Mouse (Mus musculus): ENCODE data around the gene Col4a1. TPM values are rescaled to one million over a fixed set of nuclear protein-coding genes. Genes with fewer than 3 reads are reported as not detected.

Gene Col4a1
- polyA plus RNA-seq, 1 experiment from 2014 or later: 123 TPM

- no peaks in the 10 kb centered on the region for H3K9me3 ChIP-seq
- H3K4me3 ChIP-seq: no peak overlapping the region
- H3K4me1 ChIP-seq (replicated peaks): peaks cover 12% of the 10 kb centered on the region; the same call in 1 of the 2 replicates
- H3K36me3 ChIP-seq: peaks cover 64% of the 10 kb centered on the region
- WGBS: 89% methylated on average over 13 of the region's 13 CpGs
- no peak overlapping the region for H3K27ac ChIP-seq
- DNase-seq (ENCODE audit: low spot score): no peak
- H3K27me3 ChIP-seq (ENCODE audit: insufficient read depth, poor library complexity, severe bottlenecking): no peaks in the 10 kb centered on the region
Observed at GRCm38 (mm10) chr8:11225577-11226434, 86.8 kb downstream of the Col4a1 start.

- H3K27ac ChIP-seq: no peak overlapping the region
- no peaks in the 10 kb centered on the region for H3K27me3 ChIP-seq (ENCODE audit: insufficient read depth, poor library complexity, severe bottlenecking)
- no peak for DNase-seq (ENCODE audit: low spot score)
- WGBS: 79% methylated on average over 7 of the region's 7 CpGs
- H3K4me3 ChIP-seq: no peak overlapping the region
- peaks cover 69% of the 10 kb centered on the region for H3K36me3 ChIP-seq
- no peaks in the 10 kb centered on the region for H3K9me3 ChIP-seq
- peaks cover 12% of the 10 kb centered on the region; the same call in 1 of the 2 replicates for H3K4me1 ChIP-seq (replicated peaks)
Observed at GRCm38 (mm10) chr8:11224178-11224577, 88.4 kb downstream of the Col4a1 start.

GRCm38 (mm10) chr8:11221353-11221752 is 91.3 kb downstream of the Col4a1 start:
- DNase-seq (ENCODE audit: low spot score): no peak
- H3K36me3 ChIP-seq: peaks cover 84% of the 10 kb centered on the region
- H3K27me3 ChIP-seq (ENCODE audit: insufficient read depth, poor library complexity, severe bottlenecking): no peaks in the 10 kb centered on the region
- WGBS: 95% methylated on average over 5 of the region's 5 CpGs
- no peak overlapping the region for H3K27ac ChIP-seq
- no peak overlapping the region for H3K4me3 ChIP-seq
- H3K4me1 ChIP-seq (replicated peaks): 0 out of 2 replicates have a peak, but pooled peaks cover 4% of the 10 kb centered on the region
- no peaks in the 10 kb centered on the region for H3K9me3 ChIP-seq

GRCm38 (mm10) chr8:11219282-11219681 is 93.3 kb downstream of the Col4a1 start:
- no peak for DNase-seq (ENCODE audit: low spot score)
- H3K4me3 ChIP-seq: no peak overlapping the region
- no peaks in the 10 kb centered on the region for H3K27me3 ChIP-seq (ENCODE audit: insufficient read depth, poor library complexity, severe bottlenecking)
- H3K36me3 ChIP-seq: peaks cover 81% of the 10 kb centered on the region
- H3K4me1 ChIP-seq (replicated peaks): 0 out of 2 replicates have a peak, but pooled peaks cover 3% of the 10 kb centered on the region
- no peak overlapping the region for H3K27ac ChIP-seq
- WGBS: 87% methylated on average over 6 of the region's 6 CpGs
- H3K9me3 ChIP-seq: no peaks in the 10 kb centered on the region

GRCm38 (mm10) chr8:11215231-11215630 is 97.4 kb downstream of the Col4a1 start:
- H3K36me3 ChIP-seq: peaks cover 70% of the 10 kb centered on the region
- peak; percentile 60 for DNase-seq (ENCODE audit: low spot score)
- 31% methylated on average over 1 of the region's 1 CpGs for WGBS
- no peak overlapping the region for H3K4me3 ChIP-seq
- H3K27ac ChIP-seq: no peak overlapping the region
- H3K4me1 ChIP-seq (replicated peaks): no peaks in the 10 kb centered on the region
- no peaks in the 10 kb centered on the region for H3K9me3 ChIP-seq
- H3K27me3 ChIP-seq (ENCODE audit: insufficient read depth, poor library complexity, severe bottlenecking): no peaks in the 10 kb centered on the region

- Histone ChIP-seq H3K4me1 (replicated peaks) (peaks cover 9% of the 10 kb centered on the region; the same call in 1 of the 2 replicates), H3K9me3 (no peaks in the 10 kb centered on the region), H3K4me3 (no peak overlapping the region), H3K27ac (no peak overlapping the region), H3K27me3 (ENCODE audit: insufficient read depth, poor library complexity, severe bottlenecking) (no peaks in the 10 kb centered on the region), H3K36me3 (peaks cover 54% of the 10 kb centered on the region)
- no peak for DNase-seq (ENCODE audit: low spot score)
- WGBS: 84% methylated on average over 8 of the region's 8 CpGs
Observed at GRCm38 (mm10) chr8:11206509-11206908, 106.1 kb downstream of the Col4a1 start.

GRCm38 (mm10) chr8:11205532-11205931 is 107.1 kb downstream of the Col4a1 start:
- Histone ChIP-seq H3K36me3 (peaks cover 51% of the 10 kb centered on the region), H3K9me3 (no peaks in the 10 kb centered on the region), H3K4me1 (replicated peaks) (peaks cover 9% of the 10 kb centered on the region; the same call in 1 of the 2 replicates), H3K4me3 (no peak overlapping the region), H3K27ac (no peak overlapping the region), H3K27me3 (ENCODE audit: insufficient read depth, poor library complexity, severe bottlenecking) (no peaks in the 10 kb centered on the region)
- WGBS: 88% methylated on average over 9 of the region's 9 CpGs
- no peak for DNase-seq (ENCODE audit: low spot score)

- DNase-seq (ENCODE audit: low spot score): no peak
- Histone ChIP-seq H3K9me3 (no peaks in the 10 kb centered on the region), H3K27me3 (ENCODE audit: insufficient read depth, poor library complexity, severe bottlenecking) (no peaks in the 10 kb centered on the region), H3K4me3 (no peak overlapping the region), H3K4me1 (replicated peaks) (peaks cover 9% of the 10 kb centered on the region; the same call in 1 of the 2 replicates), H3K36me3 (peaks cover 46% of the 10 kb centered on the region), H3K27ac (peak overlapping the region; percentile 41)
- 86% methylated on average over 12 of the region's 12 CpGs for WGBS
Observed at GRCm38 (mm10) chr8:11203260-11204110, 109.1 kb downstream of the Col4a1 start.

- no peak for DNase-seq (ENCODE audit: low spot score)
- WGBS: 80% methylated on average over 7 of the region's 7 CpGs
- no peak overlapping the region for H3K4me3 ChIP-seq
Observed at GRCm38 (mm10) chr8:11198650-11199049, 114.0 kb downstream of the Col4a1 start.

GRCm38 (mm10) chr8:11197988-11198387 is 114.6 kb downstream of the Col4a1 start:
- peaks cover 19% of the 10 kb centered on the region for H3K4me1 ChIP-seq (replicated peaks)
- no peaks in the 10 kb centered on the region for H3K9me3 ChIP-seq
- H3K27ac ChIP-seq: no peak overlapping the region

More at GRCm38 (mm10) chr8:11198650-11199049, 114.0 kb downstream of the Col4a1 start:
- Histone ChIP-seq H3K27me3 (ENCODE audit: insufficient read depth, poor library complexity, severe bottlenecking) (no peaks in the 10 kb centered on the region), H3K9me3 (no peaks in the 10 kb centered on the region), H3K36me3 (peaks cover 15% of the 10 kb centered on the region), H3K4me1 (replicated peaks) (peaks cover 25% of the 10 kb centered on the region), H3K27ac (no peak overlapping the region)

GRCm38 (mm10) chr8:11197261-11197660 is 115.4 kb downstream of the Col4a1 start:
- no peaks in the 10 kb centered on the region for H3K9me3 ChIP-seq
- H3K27me3 ChIP-seq (ENCODE audit: insufficient read depth, poor library complexity, severe bottlenecking): no peaks in the 10 kb centered on the region
- peaks cover 9% of the 10 kb centered on the region for H3K36me3 ChIP-seq
- H3K4me1 ChIP-seq (replicated peaks): peaks cover 17% of the 10 kb centered on the region; the same call in 1 of the 2 replicates
- H3K4me3 ChIP-seq: no peak overlapping the region
- 75% methylated on average over 11 of the region's 11 CpGs for WGBS
- no peak overlapping the region for H3K27ac ChIP-seq
- no peak for DNase-seq (ENCODE audit: low spot score)

More at GRCm38 (mm10) chr8:11197988-11198387, 114.6 kb downstream of the Col4a1 start:
- Histone ChIP-seq H3K4me3 (no peak overlapping the region), H3K36me3 (peaks cover 15% of the 10 kb centered on the region), H3K27me3 (ENCODE audit: insufficient read depth, poor library complexity, severe bottlenecking) (no peaks in the 10 kb centered on the region)
- no peak for DNase-seq (ENCODE audit: low spot score)
- 76% methylated on average over 3 of the region's 3 CpGs for WGBS

- 69% methylated on average over 12 of the region's 12 CpGs for WGBS
- no peak overlapping the region for H3K4me3 ChIP-seq
- DNase-seq (ENCODE audit: low spot score): no peak
- no peaks in the 10 kb centered on the region for H3K9me3 ChIP-seq
- H3K27me3 ChIP-seq (ENCODE audit: insufficient read depth, poor library complexity, severe bottlenecking): peaks cover 30% of the 10 kb centered on the region
- peaks cover 22% of the 10 kb centered on the region for H3K4me1 ChIP-seq (replicated peaks)
- no peaks in the 10 kb centered on the region for H3K36me3 ChIP-seq
- H3K27ac ChIP-seq: no peak overlapping the region
Observed at GRCm38 (mm10) chr8:11192719-11193324, 119.8 kb downstream of the Col4a1 start.
